Comparison of ENCODE assay signal across 8 mouse cellular contexts in the genomic region with DNA sequence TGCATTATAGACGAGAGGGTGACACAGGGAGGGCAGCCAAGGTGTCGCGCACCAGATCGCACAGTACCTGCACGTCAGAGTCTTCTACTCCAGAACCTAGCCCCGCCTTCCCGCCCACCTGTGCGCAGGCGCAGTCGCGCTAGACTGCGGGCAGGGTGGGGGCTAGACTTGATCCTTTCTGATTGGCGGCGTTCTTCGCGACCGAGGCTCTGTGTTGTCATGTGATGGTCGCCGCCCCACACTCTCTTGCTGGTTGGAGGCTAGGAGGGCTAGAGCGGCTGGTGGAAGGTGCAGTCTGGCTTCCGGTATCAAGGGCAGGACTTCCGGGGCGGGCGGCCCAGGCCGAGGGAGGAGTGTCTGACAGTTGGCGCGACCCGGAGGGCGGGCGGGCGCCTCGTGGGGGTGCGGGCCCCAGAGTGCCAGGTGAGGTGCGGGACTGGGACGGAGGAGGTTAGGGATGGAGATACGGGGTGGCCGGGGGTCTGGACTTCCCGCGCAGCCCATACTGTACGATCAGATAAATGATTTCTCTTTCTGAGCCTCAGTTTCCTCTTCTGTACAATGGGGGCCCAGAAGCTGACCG. TPM values are rescaled to one million over a fixed set of nuclear protein-coding genes. Genes with fewer than 3 reads are reported as not detected.
DNase-seq lines count a peak whose midpoint lies in the region; ATAC-seq and TF ChIP-seq lines count a peak whose summit lies in the region.

A gene (minus strand): TSS at position 288 of the 583 bp plus-strand sequence.
A gene (plus strand): TSS at position 303 of the 583 bp plus-strand sequence.

- H3K4me2 ChIP-seq in heart, embryonic 15.5 days, result peak within 1 kb of the TSS; percentile 88
- H3K4me2 ChIP-seq in liver, embryonic 14.5 days (ENCODE audit: low read depth), result peak within 1 kb of the TSS; percentile 93
- peak within 1 kb of the TSS; percentile 72 for H3K4me2 ChIP-seq in neural tube, embryonic 11.5 days (ENCODE audit: low read depth)
- peak within 1 kb of the TSS; percentile 65 for H3K4me2 ChIP-seq in stomach, postnatal 0 days (replicated peaks; ENCODE audit: low read depth)

- H3K36me3 ChIP-seq in forebrain, embryonic 10.5 days (replicated peaks), result peaks cover 19% of the 10 kb centered on the region
- H3K36me3 ChIP-seq in heart, embryonic 15.5 days, result peaks cover 7% of the 10 kb centered on the region; the same call in 1 of the 2 replicates
- peaks cover 8% of the 10 kb centered on the region for H3K36me3 ChIP-seq in liver, embryonic 14.5 days (replicated peaks; ENCODE audit: control insufficient read depth, insufficient read depth, low read depth)
- H3K36me3 ChIP-seq in neural tube, embryonic 11.5 days (ENCODE audit: control insufficient read depth, insufficient read depth, low read length), result no peaks in the 10 kb centered on the region
- no peaks in the 10 kb centered on the region for H3K36me3 ChIP-seq in stomach, postnatal 0 days (ENCODE audit: control insufficient read depth, insufficient read depth, low read length)

- peak within 1 kb of the TSS; percentile 85 for H3K27ac ChIP-seq in forebrain, embryonic 10.5 days
- H3K27ac ChIP-seq in heart, embryonic 15.5 days, result peak within 1 kb of the TSS; percentile 44; the same call in 1 of the 2 replicates
- peak within 1 kb of the TSS; percentile 69 for H3K27ac ChIP-seq in liver, embryonic 14.5 days
- H3K27ac ChIP-seq in neural tube, embryonic 11.5 days (ENCODE audit: low read depth, low read length), result no peak within 1 kb of the TSS
- peak within 1 kb of the TSS; percentile 56 for H3K27ac ChIP-seq in stomach, postnatal 0 days (replicated peaks)

- no peak for TF ChIP-seq CTCF in liver, embryonic 14.5 days (IDR thresholded peaks at IDR 0.05; ENCODE audit: low read depth)
- no peak for TF ChIP-seq CTCF in stomach, postnatal 0 days (IDR thresholded peaks at IDR 0.05; ENCODE audit: low read depth)

- DNase-seq in CD8-positive naive resting alpha-beta T cell, adult 2 months (ENCODE audit: low read depth in 2 of 2, low spot score in 2 of 2), result peak; percentile 94 to 95
- DNase-seq in c-Kit-positive CD71-negative TER-119-negative erythroid progenitor cells, embryonic 14.5 days (ENCODE audit: low read depth), result peak; percentile 85
- peak; percentile 98 for DNase-seq in forebrain, embryonic 10.5 days (ENCODE audit: extremely low spot score, low spot score)
- DNase-seq in kidney, postnatal 25 days, result peak; percentile 97 to 99
- DNase-seq in liver, embryonic 14.5 days (ENCODE audit: low read depth in 3 of 3, low spot score in 3 of 3), result peak; percentile 93 to 95 (median 93)
- DNase-seq in neural tube, embryonic 11.5 days (ENCODE audit: low spot score), result peak; percentile 92
- peak; percentile 99 for DNase-seq in stomach, postnatal 0 days (ENCODE audit: low spot score)

- under 1% methylated on average over 41 of the region's 41 CpGs for WGBS in forebrain, embryonic 10.5 days
- under 1% methylated on average over 41 of the region's 41 CpGs for WGBS in heart, embryonic 15.5 days
- under 1% methylated on average over 41 of the region's 41 CpGs for WGBS in liver, embryonic 14.5 days (ENCODE audit: insufficient replicate concordance)
- WGBS in neural tube, embryonic 11.5 days, result under 1% methylated on average over 39 of the region's 41 CpGs
- 1% methylated on average over 37 of the region's 41 CpGs for WGBS in stomach, postnatal 0 days

- H3K27me3 ChIP-seq in forebrain, embryonic 10.5 days (ENCODE audit: poor library complexity, severe bottlenecking), result no peaks in the 10 kb centered on the region
- no peaks in the 10 kb centered on the region for H3K27me3 ChIP-seq in heart, embryonic 15.5 days
- H3K27me3 ChIP-seq in liver, embryonic 14.5 days (ENCODE audit: control insufficient read depth, insufficient read depth, low read length), result no peaks in the 10 kb centered on the region
- H3K27me3 ChIP-seq in neural tube, embryonic 11.5 days (ENCODE audit: control insufficient read depth, insufficient read depth, low read length), result no peaks in the 10 kb centered on the region
- H3K27me3 ChIP-seq in stomach, postnatal 0 days (ENCODE audit: control insufficient read depth, insufficient read depth, low read length), result no peaks in the 10 kb centered on the region

- peak within 1 kb of the TSS; percentile 81 for H3K9ac ChIP-seq in heart, embryonic 15.5 days
- H3K9ac ChIP-seq in liver, embryonic 14.5 days (replicated peaks), result peak within 1 kb of the TSS; percentile 85
- peak within 1 kb of the TSS; percentile 62 for H3K9ac ChIP-seq in neural tube, embryonic 11.5 days (ENCODE audit: low read length)
- H3K9ac ChIP-seq in stomach, postnatal 0 days (ENCODE audit: low read length), result peak within 1 kb of the TSS; percentile 71

- no peak; the same call in 1 of the 2 replicates for TF ChIP-seq EP300 in liver, embryonic 14.5 days (IDR thresholded peaks at IDR 0.05; ENCODE audit: low read depth)
- no peak for TF ChIP-seq EP300 in stomach, postnatal 0 days (optimal IDR thresholded peaks at IDR 0.05)

- ATAC-seq in heart, embryonic 15.5 days (replicated peaks; ENCODE audit: insufficient number of reproducible peaks, insufficient read depth, low FRiP score, low read depth), result peak; percentile 98
- peak; percentile 100 for ATAC-seq in liver, embryonic 14.5 days (ENCODE audit: insufficient read depth)
- peak; percentile 99 for ATAC-seq in neural tube, embryonic 11.5 days (ENCODE audit: insufficient read depth, low FRiP score, low TSS enrichment)
- peak; percentile 100 for ATAC-seq in stomach, postnatal 0 days (ENCODE audit: low FRiP score, low TSS enrichment)

- H3K4me3 ChIP-seq in forebrain, embryonic 10.5 days, result peak within 1 kb of the TSS; percentile 82
- H3K4me3 ChIP-seq in heart, embryonic 15.5 days, result peak within 1 kb of the TSS; percentile 85
- H3K4me3 ChIP-seq in liver, embryonic 14.5 days (ENCODE audit: insufficient read depth in 1 of 2, low read depth in 2 of 2, low read length in 2 of 2), result peak within 1 kb of the TSS; percentile 93 to 95
- peak within 1 kb of the TSS; percentile 71 for H3K4me3 ChIP-seq in neural tube, embryonic 11.5 days (ENCODE audit: low read depth, low read length)
- H3K4me3 ChIP-seq in stomach, postnatal 0 days (ENCODE audit: low read depth, low read length), result peak within 1 kb of the TSS; percentile 57

- no peaks in the 10 kb centered on the region for H3K9me3 ChIP-seq in forebrain, embryonic 10.5 days
- no peaks in the 10 kb centered on the region for H3K9me3 ChIP-seq in heart, embryonic 15.5 days (replicated peaks)
- H3K9me3 ChIP-seq in liver, embryonic 14.5 days (ENCODE audit: control insufficient read depth, low read length), result no peaks in the 10 kb centered on the region
- H3K9me3 ChIP-seq in neural tube, embryonic 11.5 days (ENCODE audit: control insufficient read depth, low read length), result no peaks in the 10 kb centered on the region
- H3K9me3 ChIP-seq in stomach, postnatal 0 days (ENCODE audit: control insufficient read depth, low read length), result no peaks in the 10 kb centered on the region

- H3K4me1 ChIP-seq in forebrain, embryonic 10.5 days, result peaks cover 28% of the 10 kb centered on the region
- H3K4me1 ChIP-seq in heart, embryonic 15.5 days (replicated peaks), result peaks cover 13% of the 10 kb centered on the region
- H3K4me1 ChIP-seq in liver, embryonic 14.5 days (replicated peaks; ENCODE audit: control insufficient read depth in 2 of 2, insufficient read depth in 2 of 2, low read length in 1 of 2), result peaks cover 7 to 11% of the 10 kb centered on the region in 2 experiments
- no peaks in the 10 kb centered on the region; the same call in 1 of the 2 replicates for H3K4me1 ChIP-seq in neural tube, embryonic 11.5 days (ENCODE audit: control insufficient read depth, insufficient read depth, low read length)
- H3K4me1 ChIP-seq in stomach, postnatal 0 days (replicated peaks; ENCODE audit: control insufficient read depth, insufficient read depth), result no peaks in the 10 kb centered on the region

RNA-seq across cellular contexts. Expression of the first gene that starts in this region (rescaled TPM):
- polyA plus RNA-seq in forebrain, embryonic 10.5 days (2016; fragmentation: Nextera tagmentation; extraction: Ambion mirVana), result 41.9 and 42.0 TPM in 2 replicates
- 49.3 and 73.2 TPM in 2 replicates for polyA plus RNA-seq in heart, embryonic 15.5 days (2015; fragmentation: Nextera tagmentation; extraction: Ambion mirVana)
- 48.9 and 55.9 TPM in 2 replicates for polyA plus RNA-seq in liver, embryonic 14.5 days (2012; rRNA removed)
- 55.0 TPM in 2 replicates for polyA plus RNA-seq in liver, embryonic 14.5 days (2014; fragmentation: Nextera tagmentation; extraction: Ambion mirVana)
- 72.0 and 73.9 TPM in 2 replicates for polyA plus RNA-seq in neural tube, embryonic 11.5 days (2014; fragmentation: Nextera tagmentation; extraction: Ambion mirVana)
- 117 and 128 TPM in 2 replicates for polyA plus RNA-seq in stomach, postnatal 0 days (2015; fragmentation: Nextera tagmentation; extraction: Ambion mirVana)

RNA-seq across cellular contexts. Expression of the second gene that starts in this region (rescaled TPM):
- polyA plus RNA-seq in forebrain, embryonic 10.5 days (2016; fragmentation: Nextera tagmentation; extraction: Ambion mirVana), result 38.8 and 39.3 TPM in 2 replicates
- 36.9 and 39.1 TPM in 2 replicates for polyA plus RNA-seq in heart, embryonic 15.5 days (2015; fragmentation: Nextera tagmentation; extraction: Ambion mirVana)
- 13.8 and 14.9 TPM in 2 replicates for polyA plus RNA-seq in liver, embryonic 14.5 days (2012; rRNA removed)
- 12.7 and 14.6 TPM in 2 replicates for polyA plus RNA-seq in liver, embryonic 14.5 days (2014; fragmentation: Nextera tagmentation; extraction: Ambion mirVana)
- 28.4 and 28.9 TPM in 2 replicates for polyA plus RNA-seq in neural tube, embryonic 11.5 days (2014; fragmentation: Nextera tagmentation; extraction: Ambion mirVana)
- 11.4 TPM in 2 replicates for polyA plus RNA-seq in stomach, postnatal 0 days (2015; fragmentation: Nextera tagmentation; extraction: Ambion mirVana)
